Mouse (Mus musculus) forebrain, embryonic 14.5 days (tissue): ENCODE results near the gene Ptpdc1. TPM values are rescaled to one million over a fixed set of nuclear protein-coding genes. Genes with fewer than 3 reads are reported as not detected.
A peak's percentile ranks its signal among the peaks of the same experiment; 100 is the strongest.

Experiments used
- ATAC-seq: fragments of 200-750 bp; cut with Nextera tagmentation; 2 replicates; pipeline ENCODE4 v1.8.0; 2017; ENCODE audit warnings: mild to moderate bottlenecking, moderate library complexity
- DNase-seq: peaks from one replicate; pipeline ENCODE4 v3.0.0-alpha.2; 2015; ENCODE audit warnings: low spot score
- H3K27ac ChIP-seq: fragments of 300-500 bp; sonication (generic); 2 replicates; pipeline ENCODE4 v1.5.1; 2014; ENCODE audit warnings: low read depth, mild to moderate bottlenecking, control low read depth, low read length, moderate library complexity
- H3K27me3 ChIP-seq: fragments of 300-500 bp; sonication (generic); replicated peaks from 2 replicates; pipeline ENCODE4 v1.6.1; 2014; ENCODE audit warnings: low read length, control low read depth, mixed read lengths; ENCODE audit not compliant: control insufficient read depth, insufficient read depth
- H3K36me3 ChIP-seq: fragments of 300-500 bp; sonication (generic); 2 replicates; pipeline ENCODE4 v1.6.1; 2014; ENCODE audit warnings: low read length, control low read depth; ENCODE audit not compliant: control insufficient read depth, insufficient read depth
- H3K4me1 ChIP-seq: fragments of 300-500 bp; sonication (generic); 2 replicates; pipeline ENCODE4 v1.6.1; 2014; ENCODE audit warnings: antibody characterized with exemption, low read length, control low read depth; ENCODE audit not compliant: control insufficient read depth, insufficient read depth
- H3K4me2 ChIP-seq: fragments of 300-500 bp; sonication (generic); 2 replicates; pipeline ENCODE4 v1.6.1; 2014; ENCODE audit warnings: mild to moderate bottlenecking, control low read depth, low read length
- H3K4me3 ChIP-seq: fragments of 300-500 bp; sonication (generic); 2 replicates; pipeline ENCODE4 v1.5.1; 2014; ENCODE audit warnings: low read depth, low read length, control low read depth
- H3K9ac ChIP-seq: fragments of 300-500 bp; sonication (generic); 2 replicates; pipeline ENCODE4 v1.6.1; 2014; ENCODE audit warnings: mild to moderate bottlenecking, low read length, control low read depth, moderate library complexity
- H3K9me3 ChIP-seq: fragments of 300-500 bp; sonication (generic); replicated peaks from 2 replicates; pipeline ENCODE4 v1.6.1; 2016; ENCODE audit warnings: low read length, control low read depth, mixed read lengths; ENCODE audit not compliant: control insufficient read depth
- WGBS: fragments of 180-500 bp; shearing (Covaris S2); extraction: QIAGEN DNeasy Blood & Tissue Kit; methylation state at CpG from one replicate; pipeline ENCODE4 v1.1.7; 2014; 5-methylcytosine and 5-hydroxymethylcytosine counted together
- polyA plus RNA-seq: library from polyadenylated mRNA; unstranded; fragments of >200 nt; fragmentation: Nextera tagmentation; extraction: Ambion mirVana; gene quantifications from 2 replicates; pipeline ENCODE4 v1.2.1, GENCODE M21; 2014

The Ptpdc1 gene
- polyA plus RNA-seq, 1 experiment from 2014 or later: 12.7 TPM

GRCm38 (mm10) chr13:48569576-48570132 is 55.8 kb downstream of the Ptpdc1 start:
- no peak for DNase-seq
- WGBS: 85% methylated on average over 5 of the region's 5 CpGs
- no peak overlapping the region for H3K4me2 ChIP-seq
- no peak overlapping the region for H3K27ac ChIP-seq
- H3K9me3 ChIP-seq: no peaks in the 10 kb centered on the region
- peaks cover 7% of the 10 kb centered on the region; the same call in 1 of the 2 replicates for H3K4me1 ChIP-seq
- H3K9ac ChIP-seq: no peak overlapping the region
- H3K36me3 ChIP-seq: no peaks in the 10 kb centered on the region
- no peaks in the 10 kb centered on the region for H3K27me3 ChIP-seq
- no peak for ATAC-seq
- no peak overlapping the region for H3K4me3 ChIP-seq

- H3K9me3 ChIP-seq: no peaks in the 10 kb centered on the region
- WGBS: 86% methylated on average over 3 of the region's 3 CpGs
- H3K9ac ChIP-seq: no peak overlapping the region
- no peaks in the 10 kb centered on the region for H3K27me3 ChIP-seq
- no peak for ATAC-seq
- no peak overlapping the region for H3K27ac ChIP-seq
- DNase-seq: no peak
- no peak overlapping the region for H3K4me3 ChIP-seq
- no peaks in the 10 kb centered on the region for H3K36me3 ChIP-seq
- no peak overlapping the region for H3K4me2 ChIP-seq
- H3K4me1 ChIP-seq: peaks cover 7% of the 10 kb centered on the region; the same call in 1 of the 2 replicates
Observed at GRCm38 (mm10) chr13:48567646-48568045, 57.8 kb downstream of the Ptpdc1 start.

GRCm38 (mm10) chr13:48566116-48566935 is 59.1 kb downstream of the Ptpdc1 start:
- 8% methylated on average over 13 of the region's 13 CpGs for WGBS
- no peak overlapping the region for H3K4me2 ChIP-seq
- H3K36me3 ChIP-seq: no peaks in the 10 kb centered on the region
- peak overlapping the region; percentile 66 for H3K27ac ChIP-seq
- DNase-seq (peak; percentile 91), ATAC-seq (peak; percentile 89)
- peaks cover 7% of the 10 kb centered on the region; the same call in 1 of the 2 replicates for H3K4me1 ChIP-seq
- peak overlapping the region; percentile 25; the same call in 1 of the 2 replicates for H3K9ac ChIP-seq
- H3K9me3 ChIP-seq: no peaks in the 10 kb centered on the region
- H3K27me3 ChIP-seq: no peaks in the 10 kb centered on the region
- no peak overlapping the region for H3K4me3 ChIP-seq

GRCm38 (mm10) chr13:48564881-48565600 is 60.4 kb downstream of the Ptpdc1 start:
- 92% methylated on average over 5 of the region's 5 CpGs for WGBS
- H3K4me1 ChIP-seq: peaks cover 7% of the 10 kb centered on the region; the same call in 1 of the 2 replicates
- no peaks in the 10 kb centered on the region for H3K36me3 ChIP-seq
- DNase-seq: no peak
- no peak overlapping the region for H3K4me3 ChIP-seq
- no peak overlapping the region for H3K4me2 ChIP-seq
- no peak for ATAC-seq
- H3K27me3 ChIP-seq: no peaks in the 10 kb centered on the region
- no peak overlapping the region for H3K9ac ChIP-seq
- no peaks in the 10 kb centered on the region for H3K9me3 ChIP-seq
- no peak overlapping the region for H3K27ac ChIP-seq

- Histone ChIP-seq H3K9me3 (no peaks in the 10 kb centered on the region), H3K27ac (no peak overlapping the region), H3K4me1 (peaks cover 7% of the 10 kb centered on the region; the same call in 1 of the 2 replicates), H3K9ac (no peak overlapping the region), H3K27me3 (no peaks in the 10 kb centered on the region), H3K36me3 (no peaks in the 10 kb centered on the region), H3K4me3 (no peak overlapping the region), H3K4me2 (no peak overlapping the region)
- WGBS: 92% methylated on average over 5 of the region's 5 CpGs
- DNase-seq (no peak), ATAC-seq (no peak)
Observed at GRCm38 (mm10) chr13:48562336-48562735, 63.1 kb downstream of the Ptpdc1 start.

- Histone ChIP-seq H3K4me3 (no peak overlapping the region), H3K9me3 (no peaks in the 10 kb centered on the region), H3K9ac (no peak overlapping the region), H3K27ac (no peak overlapping the region), H3K36me3 (no peaks in the 10 kb centered on the region), H3K4me2 (no peak overlapping the region), H3K4me1 (peaks cover 7% of the 10 kb centered on the region; the same call in 1 of the 2 replicates), H3K27me3 (no peaks in the 10 kb centered on the region)
- ATAC-seq (no peak), DNase-seq (no peak)
- 93% methylated on average over 2 of the region's 2 CpGs for WGBS
Observed at GRCm38 (mm10) chr13:48561481-48561880, 64.0 kb downstream of the Ptpdc1 start.

GRCm38 (mm10) chr13:48555976-48556375 is 69.5 kb downstream of the Ptpdc1 start:
- Histone ChIP-seq H3K9me3 (no peaks in the 10 kb centered on the region), H3K4me1 (peaks cover 11% of the 10 kb centered on the region; the same call in 1 of the 2 replicates), H3K27me3 (no peaks in the 10 kb centered on the region), H3K4me3 (no peak overlapping the region), H3K27ac (no peak overlapping the region), H3K9ac (no peak overlapping the region), H3K4me2 (no peak overlapping the region), H3K36me3 (no peaks in the 10 kb centered on the region)
- no peak for DNase-seq
- no peak for ATAC-seq
- 95% methylated on average over 1 of the region's 1 CpGs for WGBS

GRCm38 (mm10) chr13:48554552-48554951 is 70.9 kb downstream of the Ptpdc1 start:
- H3K36me3 ChIP-seq: no peaks in the 10 kb centered on the region
- H3K9me3 ChIP-seq: no peaks in the 10 kb centered on the region
- peaks cover 11% of the 10 kb centered on the region; the same call in 1 of the 2 replicates for H3K4me1 ChIP-seq
- H3K4me2 ChIP-seq: no peak overlapping the region
- DNase-seq: no peak
- H3K9ac ChIP-seq: no peak overlapping the region
- no peak overlapping the region for H3K27ac ChIP-seq
- 89% methylated on average over 1 of the region's 1 CpGs for WGBS
- H3K4me3 ChIP-seq: no peak overlapping the region
- H3K27me3 ChIP-seq: no peaks in the 10 kb centered on the region
- ATAC-seq: no peak
